Mouse (Mus musculus): Measurements from ENCODE around the gene Majin. TPM values are rescaled to one million over a fixed set of nuclear protein-coding genes. Genes with fewer than 3 reads are reported as not detected.

Gene Majin
- not detected in 2 replicates for polyA plus RNA-seq (2015; fragmentation: Nextera tagmentation; extraction: Ambion mirVana)

DNA sequence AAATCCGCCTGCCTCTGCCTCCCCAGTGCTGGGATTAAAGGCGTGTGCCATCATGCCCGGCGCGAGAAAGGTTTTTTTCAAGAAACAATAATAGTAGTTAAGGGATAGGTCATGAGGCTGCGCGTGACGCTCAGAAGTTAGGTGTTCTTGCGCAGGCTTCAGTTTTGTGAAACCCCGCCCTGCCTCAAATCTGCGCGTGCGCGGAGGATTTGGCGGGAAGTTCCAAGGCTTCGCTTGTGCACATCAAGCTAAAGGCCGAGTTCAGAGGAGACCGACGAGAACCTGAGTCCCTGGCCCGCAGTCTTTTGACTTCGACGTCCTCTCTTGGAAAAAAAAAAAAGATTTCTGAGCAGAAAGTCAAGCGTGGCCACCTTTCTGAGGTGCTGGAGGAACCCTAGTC lies at the start of gene Majin:
TSS of gene Majin (plus strand) at position 258 of the 400 bp plus-strand sequence.
- Histone ChIP-seq H3K27me3 (replicated peaks) (no peaks in the 10 kb centered on the region), H3K4me3 (replicated peaks) (no peak within 1 kb of the TSS), H3K9ac (no peak within 1 kb of the TSS), H3K36me3 (no peaks in the 10 kb centered on the region), H3K27ac (no peak within 1 kb of the TSS), H3K4me1 (no peaks in the 10 kb centered on the region), H3K9me3 (no peaks in the 10 kb centered on the region), H3K4me2 (no peak within 1 kb of the TSS)
- no peak for ATAC-seq (ENCODE audit: insufficient read depth, low FRiP score, low read depth)
- WGBS, result 82% methylated on average over 23 of the region's 23 CpGs

DNA sequence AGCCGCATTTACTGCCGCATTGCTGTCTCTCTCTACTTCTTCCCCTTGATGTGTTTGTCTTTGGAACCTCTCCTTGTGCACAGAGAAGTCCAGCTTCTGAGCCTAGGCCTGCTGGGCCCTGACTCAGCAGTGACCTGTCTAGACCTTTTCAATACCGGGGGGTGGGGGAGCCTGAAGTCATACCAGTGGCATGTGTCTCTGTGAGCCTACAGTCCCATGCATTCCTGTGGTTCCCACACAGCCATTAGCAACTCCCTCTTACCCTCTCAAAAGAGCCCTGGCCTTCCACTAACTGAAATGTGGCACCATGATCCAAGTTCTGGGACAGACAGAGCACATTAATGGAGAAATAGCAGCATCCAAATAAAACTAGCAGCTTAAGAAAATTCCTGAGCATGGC lies 47.8 kb upstream of the Majin start:
- H3K27me3 ChIP-seq (replicated peaks), result no peaks in the 10 kb centered on the region
- H3K27ac ChIP-seq, result no peak overlapping the region
- peaks cover 7% of the 10 kb centered on the region for H3K4me1 ChIP-seq
- ATAC-seq (ENCODE audit: insufficient read depth, low FRiP score, low read depth), result no peak
- H3K9ac ChIP-seq, result no peak overlapping the region
- no peak overlapping the region for H3K4me2 ChIP-seq
- peaks cover 5% of the 10 kb centered on the region; the same call in 1 of the 2 replicates for H3K36me3 ChIP-seq
- no peak overlapping the region for H3K4me3 ChIP-seq (replicated peaks)
- no peaks in the 10 kb centered on the region for H3K9me3 ChIP-seq
- 82% methylated on average over 3 of the region's 3 CpGs for WGBS

DNA sequence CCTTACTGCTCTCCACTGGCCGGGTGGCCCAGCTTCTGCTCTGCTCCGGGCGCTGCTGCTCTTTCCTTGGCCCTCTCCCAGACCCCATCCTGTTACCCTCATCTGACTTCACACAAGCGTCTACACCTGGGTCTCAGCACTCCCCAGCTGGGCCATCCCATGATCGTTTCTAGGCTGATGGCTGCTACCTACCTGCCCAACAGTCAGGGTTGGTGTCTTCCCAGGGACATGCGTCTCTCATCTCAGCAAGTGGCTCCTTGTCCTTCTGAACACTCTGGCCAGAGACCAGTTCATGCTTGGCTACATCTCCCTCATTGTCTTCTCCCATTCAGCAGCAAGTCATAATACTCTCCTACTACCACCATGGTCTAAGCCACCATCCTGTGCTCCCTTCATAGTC lies 44.5 kb upstream of the Majin start:
- peak overlapping the region; percentile 96; the same call in 1 of the 2 replicates for H3K27ac ChIP-seq
- peaks cover 5% of the 10 kb centered on the region; the same call in 1 of the 2 replicates for H3K36me3 ChIP-seq
- no peaks in the 10 kb centered on the region for H3K27me3 ChIP-seq (replicated peaks)
- no peaks in the 10 kb centered on the region for H3K9me3 ChIP-seq
- H3K4me1 ChIP-seq, result peaks cover 7% of the 10 kb centered on the region
- H3K9ac ChIP-seq, result 0 out of 2 replicates have a peak overlapping the region, but pooled peaks have one; percentile 84
- 94% methylated on average over 6 of the region's 6 CpGs for WGBS
- peak overlapping the region; percentile 88 for H3K4me2 ChIP-seq
- ATAC-seq (ENCODE audit: insufficient read depth, low FRiP score, low read depth), result no peak
- H3K4me3 ChIP-seq (replicated peaks), result peak overlapping the region; percentile 78

DNA sequence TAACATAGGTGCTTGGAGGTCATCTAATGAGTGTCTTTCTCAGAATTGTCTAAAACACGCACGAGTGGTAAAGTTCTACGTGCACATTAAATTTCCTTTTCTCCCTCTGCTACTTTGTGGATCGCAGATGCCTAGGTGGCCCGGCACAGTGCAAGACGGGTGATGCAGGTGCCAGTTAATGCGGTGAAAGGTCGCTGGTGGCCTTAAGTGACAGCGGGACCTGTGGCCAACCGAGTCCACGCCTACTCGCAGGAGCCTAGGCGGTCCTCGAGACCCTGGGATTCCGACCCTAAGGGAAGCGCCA lies 43.9 kb upstream of the Majin start:
- Histone ChIP-seq H3K36me3 (peaks cover 5% of the 10 kb centered on the region; the same call in 1 of the 2 replicates), H3K4me2 (peak overlapping the region; percentile 88), H3K9me3 (no peaks in the 10 kb centered on the region), H3K27me3 (replicated peaks) (no peaks in the 10 kb centered on the region), H3K27ac (peak overlapping the region; percentile 96), H3K4me3 (replicated peaks) (peak overlapping the region; percentile 78), H3K9ac (peak overlapping the region; percentile 84), H3K4me1 (peaks cover 7% of the 10 kb centered on the region)
- no peak for ATAC-seq (ENCODE audit: insufficient read depth, low FRiP score, low read depth)
- 4% methylated on average over 16 of the region's 16 CpGs for WGBS

DNA sequence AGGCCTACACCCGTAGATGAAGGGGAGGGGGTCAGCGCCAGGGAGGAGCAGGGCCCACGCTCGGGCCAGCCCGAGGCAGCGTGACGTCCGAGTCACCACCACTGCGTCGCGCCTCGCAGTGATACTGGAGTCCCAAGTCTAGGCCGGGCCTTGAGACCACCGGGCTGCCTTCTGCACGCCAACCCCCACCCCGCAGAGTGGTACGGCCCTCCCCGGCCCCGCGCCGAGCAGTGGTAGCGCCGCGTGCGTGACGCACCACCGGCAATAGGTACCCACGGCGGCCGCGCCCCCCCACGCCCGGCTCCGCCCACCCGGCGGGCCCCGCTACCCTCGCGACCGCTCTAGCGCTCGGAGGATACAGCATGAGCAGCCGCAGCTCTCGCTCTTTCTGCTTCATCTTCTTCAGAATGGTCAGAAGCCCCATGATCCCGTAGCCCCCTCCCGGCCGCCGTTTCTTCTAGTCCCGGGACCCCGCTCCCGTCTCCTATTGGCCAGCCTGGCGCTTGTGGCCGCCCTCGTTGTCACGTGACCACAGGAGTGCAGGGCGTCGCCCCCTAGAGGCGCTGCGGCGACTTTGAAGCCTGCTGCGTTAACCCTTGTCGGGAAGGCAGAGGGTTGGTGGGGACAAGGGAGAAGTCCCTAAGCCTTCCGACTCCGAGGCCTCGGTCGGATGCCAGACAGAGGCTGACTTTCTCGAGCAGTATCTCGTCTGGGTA lies 43.4 kb upstream of the Majin start, which contains the start of gene Batf2:
TSS of gene Batf2 (plus strand) at position 306 of the 716 bp plus-strand sequence.
- 0 out of 2 replicates have a peak, but pooled peaks cover 5% of the 10 kb centered on the region for H3K36me3 ChIP-seq
- no peaks in the 10 kb centered on the region for H3K9me3 ChIP-seq
- H3K4me3 ChIP-seq (replicated peaks), result peak within 1 kb of the TSS; percentile 78
- peaks cover 7% of the 10 kb centered on the region for H3K4me1 ChIP-seq
- H3K4me2 ChIP-seq, result peak within 1 kb of the TSS; percentile 88
- H3K9ac ChIP-seq, result peak within 1 kb of the TSS; percentile 84
- peak within 1 kb of the TSS; percentile 96 for H3K27ac ChIP-seq
- H3K27me3 ChIP-seq (replicated peaks), result no peaks in the 10 kb centered on the region
- under 1% methylated on average over 65 of the region's 68 CpGs for WGBS
- ATAC-seq (ENCODE audit: insufficient read depth, low FRiP score, low read depth), result peak; percentile 91

DNA sequence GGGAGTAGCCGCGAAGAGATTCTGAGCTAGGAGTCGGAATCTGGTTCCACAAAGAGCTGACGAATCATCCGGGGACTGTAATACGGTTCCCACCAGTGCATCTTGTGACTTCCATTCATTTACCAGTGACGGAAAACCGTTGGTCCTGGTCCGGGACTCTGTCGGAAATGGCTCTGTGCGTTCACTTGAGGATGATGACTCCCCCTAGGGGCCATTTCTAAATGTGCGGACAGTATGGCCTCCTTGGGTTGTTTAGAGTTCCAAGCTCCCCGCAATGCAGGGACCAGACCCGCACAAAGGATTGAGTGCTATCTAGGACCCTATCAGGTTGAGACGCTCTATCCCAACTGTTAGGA lies 42.8 kb upstream of the Majin start, which contains the start of gene Arl2:
TSS of gene Arl2 (minus strand) at position 155 of the 356 bp plus-strand sequence.
- no peaks in the 10 kb centered on the region for H3K27me3 ChIP-seq (replicated peaks)
- peaks cover 7% of the 10 kb centered on the region for H3K4me1 ChIP-seq
- H3K9ac ChIP-seq, result peak within 1 kb of the TSS; percentile 84
- peak within 1 kb of the TSS; percentile 96 for H3K27ac ChIP-seq
- no peaks in the 10 kb centered on the region for H3K9me3 ChIP-seq
- under 1% methylated on average over 15 of the region's 15 CpGs for WGBS
- 0 out of 2 replicates have a peak, but pooled peaks cover 5% of the 10 kb centered on the region for H3K36me3 ChIP-seq
- peak within 1 kb of the TSS; percentile 78 for H3K4me3 ChIP-seq (replicated peaks)
- peak; percentile 62 for ATAC-seq (ENCODE audit: insufficient read depth, low FRiP score, low read depth)
- H3K4me2 ChIP-seq, result peak within 1 kb of the TSS; percentile 88

DNA sequence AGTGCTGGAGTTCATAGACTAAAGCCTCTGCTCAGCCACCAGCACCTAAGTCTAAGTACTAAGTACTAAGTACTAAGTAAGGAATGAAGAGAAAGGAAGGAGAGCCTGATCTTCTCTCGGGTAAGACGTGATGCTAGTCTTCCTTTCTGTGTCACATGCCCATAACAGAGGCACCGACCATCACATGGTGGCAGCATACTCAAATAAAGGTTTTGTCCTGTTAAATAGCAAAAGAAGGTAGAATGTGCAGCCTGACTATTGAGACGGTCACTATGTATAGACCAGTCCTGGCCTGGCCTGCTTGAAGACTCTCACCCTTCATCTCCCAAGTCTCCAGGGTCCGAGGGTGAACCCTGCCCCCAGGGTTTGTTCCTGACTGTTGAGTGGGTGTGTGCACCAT lies 39.3 kb upstream of the Majin start:
- H3K27me3 ChIP-seq (replicated peaks), result no peaks in the 10 kb centered on the region
- H3K9me3 ChIP-seq, result no peaks in the 10 kb centered on the region
- no peak overlapping the region for H3K4me2 ChIP-seq
- no peaks in the 10 kb centered on the region for H3K36me3 ChIP-seq
- no peak for ATAC-seq (ENCODE audit: insufficient read depth, low FRiP score, low read depth)
- H3K27ac ChIP-seq, result no peak overlapping the region
- H3K4me1 ChIP-seq, result peaks cover 7% of the 10 kb centered on the region
- WGBS, result 68% methylated on average over 5 of the region's 5 CpGs
- H3K4me3 ChIP-seq (replicated peaks), result no peak overlapping the region
- H3K9ac ChIP-seq, result no peak overlapping the region

DNA sequence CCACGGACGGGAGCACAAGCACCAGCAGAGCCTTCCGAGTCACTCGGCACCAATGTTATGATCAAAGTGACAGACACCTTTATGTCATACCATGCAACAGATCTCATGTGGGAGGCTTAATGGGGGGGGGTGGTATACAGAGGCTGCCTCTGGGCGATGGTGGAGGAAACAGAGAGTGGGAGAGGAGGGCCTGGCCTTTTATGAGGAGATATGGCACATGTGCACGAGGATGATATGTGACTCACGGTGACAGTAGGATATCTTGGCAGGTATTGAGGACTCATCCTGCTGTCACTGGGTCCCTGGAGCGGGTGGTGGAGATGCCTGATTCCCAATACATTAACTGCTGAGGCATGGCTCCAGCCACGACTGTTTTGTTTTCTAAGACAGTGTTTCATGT lies 29.0 kb upstream of the Majin start:
- Histone ChIP-seq H3K36me3 (no peaks in the 10 kb centered on the region), H3K4me2 (no peak overlapping the region), H3K4me1 (no peaks in the 10 kb centered on the region), H3K27ac (no peak overlapping the region), H3K9me3 (no peaks in the 10 kb centered on the region), H3K27me3 (replicated peaks) (no peaks in the 10 kb centered on the region), H3K9ac (no peak overlapping the region), H3K4me3 (replicated peaks) (no peak overlapping the region)
- 80% methylated on average over 9 of the region's 9 CpGs for WGBS
- ATAC-seq (ENCODE audit: insufficient read depth, low FRiP score, low read depth), result no peak

DNA sequence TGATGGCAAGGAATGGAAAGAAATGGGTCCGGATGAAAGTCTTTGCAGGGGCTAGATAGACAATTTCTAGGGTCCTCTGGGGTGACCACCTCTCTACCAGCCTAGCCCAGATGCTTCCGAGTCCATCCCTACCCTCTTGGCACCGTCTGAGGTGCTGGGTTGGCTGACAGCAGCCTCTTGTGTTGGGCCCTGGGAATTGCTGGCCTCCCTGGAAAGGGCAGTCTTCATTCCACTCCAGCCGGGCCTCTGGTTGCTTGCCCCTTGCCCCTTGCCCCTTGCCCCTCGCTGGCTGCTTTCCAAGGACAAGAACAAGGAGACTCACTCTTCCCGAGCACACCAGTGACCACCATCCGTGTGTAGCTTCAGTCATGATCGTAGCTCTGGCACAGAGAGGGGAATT lies 27.8 kb upstream of the Majin start:
- H3K9me3 ChIP-seq, result no peaks in the 10 kb centered on the region
- H3K4me2 ChIP-seq, result no peak overlapping the region
- H3K9ac ChIP-seq, result no peak overlapping the region
- no peaks in the 10 kb centered on the region for H3K36me3 ChIP-seq
- no peak overlapping the region for H3K27ac ChIP-seq
- no peaks in the 10 kb centered on the region for H3K27me3 ChIP-seq (replicated peaks)
- no peak overlapping the region for H3K4me3 ChIP-seq (replicated peaks)
- H3K4me1 ChIP-seq, result no peaks in the 10 kb centered on the region
- ATAC-seq (ENCODE audit: insufficient read depth, low FRiP score, low read depth), result no peak
- WGBS, result 63% methylated on average over 8 of the region's 8 CpGs

DNA sequence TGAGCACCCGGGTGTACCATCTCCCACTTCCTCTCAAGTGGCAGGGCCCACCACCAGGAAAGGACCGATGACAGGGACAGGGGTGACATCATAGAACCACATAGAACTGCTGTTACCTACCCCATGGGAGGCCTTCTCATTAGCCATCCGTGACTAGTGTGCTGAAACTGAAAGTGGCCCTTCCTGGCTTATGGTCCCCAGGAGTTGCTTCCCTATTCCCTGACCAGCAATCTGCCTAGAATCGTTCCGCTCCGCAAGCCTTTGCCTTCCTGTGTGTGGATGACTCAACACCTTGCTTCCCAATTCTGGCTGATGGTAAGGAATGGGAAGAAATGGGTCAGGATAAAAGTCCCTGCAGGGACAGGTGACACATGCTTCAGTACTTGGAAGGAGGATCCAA lies 27.0 kb upstream of the Majin start:
- no peaks in the 10 kb centered on the region for H3K27me3 ChIP-seq (replicated peaks)
- no peaks in the 10 kb centered on the region for H3K9me3 ChIP-seq
- no peaks in the 10 kb centered on the region for H3K36me3 ChIP-seq
- no peak overlapping the region for H3K4me3 ChIP-seq (replicated peaks)
- H3K4me2 ChIP-seq, result no peak overlapping the region
- no peaks in the 10 kb centered on the region for H3K4me1 ChIP-seq
- H3K9ac ChIP-seq, result no peak overlapping the region
- H3K27ac ChIP-seq, result no peak overlapping the region
- 60% methylated on average over 6 of the region's 6 CpGs for WGBS
- no peak for ATAC-seq (ENCODE audit: insufficient read depth, low FRiP score, low read depth)

DNA sequence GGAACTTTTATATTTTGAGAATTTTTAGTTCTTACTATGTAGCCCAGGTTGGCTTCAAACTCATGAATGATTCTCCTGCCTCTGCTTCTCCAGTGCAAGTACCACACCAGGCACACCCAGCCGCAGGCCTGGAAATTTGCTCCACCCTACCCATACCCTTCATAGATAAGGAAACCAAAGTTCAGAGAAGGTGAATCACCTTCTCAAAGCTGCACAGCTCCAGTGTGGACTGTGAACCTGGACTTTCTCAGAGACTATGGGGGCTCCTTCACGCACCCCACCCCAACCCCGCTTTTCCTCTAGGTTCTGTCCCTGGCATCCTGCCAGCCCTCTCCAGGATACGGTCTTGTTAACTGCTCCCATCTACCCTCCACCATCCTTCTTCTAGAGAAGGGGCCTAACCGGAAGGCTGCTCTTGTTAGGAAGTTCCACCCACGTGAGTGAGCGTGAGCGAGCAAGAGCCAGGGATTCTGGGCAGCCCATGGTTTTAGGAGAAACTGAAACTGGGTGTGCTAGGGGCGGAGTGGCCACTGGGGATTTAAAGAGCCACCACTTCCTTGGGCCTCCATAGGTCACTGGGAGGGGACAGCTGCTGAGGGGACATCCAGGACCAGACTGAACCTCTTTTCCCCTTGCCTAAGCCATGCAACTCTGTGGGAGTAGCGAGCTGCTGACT lies 20.2 kb upstream of the Majin start:
- H3K36me3 ChIP-seq, result no peaks in the 10 kb centered on the region
- no peak; the same call in 1 of the 2 replicates for ATAC-seq (ENCODE audit: insufficient read depth, low FRiP score, low read depth)
- 53% methylated on average over 10 of the region's 10 CpGs for WGBS
- H3K4me1 ChIP-seq, result no peaks in the 10 kb centered on the region
- no peak overlapping the region for H3K27ac ChIP-seq
- H3K4me3 ChIP-seq (replicated peaks), result no peak overlapping the region
- H3K27me3 ChIP-seq (replicated peaks), result no peaks in the 10 kb centered on the region
- no peak overlapping the region for H3K9ac ChIP-seq
- no peaks in the 10 kb centered on the region for H3K9me3 ChIP-seq
- H3K4me2 ChIP-seq, result no peak overlapping the region; the same call in 1 of the 2 replicates

DNA sequence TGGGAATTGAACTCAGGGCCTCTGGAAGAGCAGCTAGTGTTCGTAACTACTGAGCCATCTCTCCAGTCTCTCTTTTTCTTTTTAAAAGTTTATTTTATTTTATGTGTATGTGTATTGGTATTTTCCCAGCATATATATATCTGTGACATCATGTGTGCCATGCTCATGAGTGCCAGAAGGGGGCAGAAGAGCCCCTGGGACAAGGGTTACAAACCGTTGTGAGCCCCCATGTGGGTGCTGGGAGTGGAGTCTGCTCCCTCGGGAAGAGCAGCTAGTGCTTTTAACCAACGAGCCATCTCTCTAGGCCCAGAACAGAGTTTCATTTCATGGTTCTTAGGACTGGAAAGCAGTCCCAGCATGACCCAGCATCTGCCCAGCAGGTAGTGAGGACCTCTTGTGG lies 17.4 kb upstream of the Majin start:
- no peak for ATAC-seq (ENCODE audit: insufficient read depth, low FRiP score, low read depth)
- Histone ChIP-seq H3K36me3 (no peaks in the 10 kb centered on the region), H3K9ac (no peak overlapping the region), H3K9me3 (no peaks in the 10 kb centered on the region), H3K4me2 (no peak overlapping the region), H3K27ac (no peak overlapping the region), H3K4me3 (replicated peaks) (no peak overlapping the region), H3K27me3 (replicated peaks) (no peaks in the 10 kb centered on the region), H3K4me1 (no peaks in the 10 kb centered on the region)
- WGBS, result 77% methylated on average over 4 of the region's 4 CpGs
